Comparison of ENCODE assay signal across 18 mouse cellular contexts in the genomic region with DNA sequence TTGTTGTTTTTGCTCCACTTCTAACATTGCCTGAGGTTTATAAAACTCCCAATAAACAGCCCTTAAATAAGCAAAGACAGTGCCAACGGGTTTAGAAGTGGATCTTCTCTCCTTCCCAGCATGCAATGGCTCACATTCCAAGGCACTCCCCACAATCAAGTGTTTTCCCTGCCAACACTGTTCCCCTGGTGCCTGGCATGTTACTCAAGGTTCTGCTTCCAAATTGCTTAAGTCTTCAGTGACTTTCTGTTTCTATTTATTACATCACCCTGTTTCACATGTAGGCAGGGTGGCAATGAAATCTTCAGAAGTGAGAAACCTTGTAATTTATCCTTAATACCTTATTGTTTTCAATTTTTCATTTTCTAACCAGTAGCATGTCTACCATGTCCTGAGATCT.
DNase-seq lines count a peak whose midpoint lies in the region; ATAC-seq and TF ChIP-seq lines count a peak whose summit lies in the region.
"Had no signal": no experiment of that assay in that cellular context is flagged by ENCODE, and none has a peak within 500 bp of the region (broad histone marks: within the 10 kb centered on the region; RNA-seq: fewer than 3 reads in every experiment).

No protein-coding gene starts in this region.

- H3K4me3 ChIP-seq in cerebellum, adult 2 months (replicated peaks; ENCODE audit: insufficient read depth, low read depth, low read length) = no peak overlapping the region
- no peak overlapping the region for H3K4me3 ChIP-seq in liver, embryonic 11.5 days (ENCODE audit: low read depth, low read length)
- no peak overlapping the region for H3K4me3 ChIP-seq in embryonic facial prominence, embryonic 10.5 days
- H3K4me3 ChIP-seq: embryonic facial prominence, embryonic 15.5 days; forebrain, embryonic 10.5 days; heart, adult 2 months; hindbrain, embryonic 12.5 days; midbrain, embryonic 15.5 days had no signal

- H3K9ac ChIP-seq in liver, embryonic 11.5 days (ENCODE audit: low read depth, low read length) = no peak overlapping the region
- H3K9ac ChIP-seq: embryonic facial prominence, embryonic 15.5 days; hindbrain, embryonic 12.5 days; midbrain, embryonic 15.5 days had no signal

- TF ChIP-seq CTCF in cerebellum, adult 2 months (IDR thresholded peaks at IDR 0.05; ENCODE audit: borderline replicate concordance, insufficient read depth, low read depth, low read length) = no peak

- H3K36me3 ChIP-seq in liver, embryonic 11.5 days (ENCODE audit: control insufficient read depth, insufficient read depth, low read length) = no peaks in the 10 kb centered on the region
- no peaks in the 10 kb centered on the region for H3K36me3 ChIP-seq in embryonic facial prominence, embryonic 10.5 days (replicated peaks)
- H3K36me3 ChIP-seq: embryonic facial prominence, embryonic 15.5 days; forebrain, embryonic 10.5 days; G1E; hindbrain, embryonic 12.5 days; midbrain, embryonic 15.5 days had no signal

- no peaks in the 10 kb centered on the region for H3K9me3 ChIP-seq in liver, embryonic 11.5 days (ENCODE audit: control insufficient read depth, low read length)
- no peaks in the 10 kb centered on the region for H3K9me3 ChIP-seq in embryonic facial prominence, embryonic 10.5 days
- H3K9me3 ChIP-seq: embryonic facial prominence, embryonic 15.5 days; forebrain, embryonic 10.5 days; G1E; hindbrain, embryonic 12.5 days; midbrain, embryonic 15.5 days had no signal

- H3K27me3 ChIP-seq in cerebellum, adult 2 months (ENCODE audit: control insufficient read depth, insufficient read depth, low read length) = no peaks in the 10 kb centered on the region
- H3K27me3 ChIP-seq in liver, embryonic 11.5 days (replicated peaks; ENCODE audit: control insufficient read depth, insufficient read depth, low read length) = no peaks in the 10 kb centered on the region
- no peaks in the 10 kb centered on the region for H3K27me3 ChIP-seq in embryonic facial prominence, embryonic 10.5 days (replicated peaks; ENCODE audit: low read depth, poor library complexity, severe bottlenecking)
- H3K27me3 ChIP-seq: embryonic facial prominence, embryonic 15.5 days; hindbrain, embryonic 12.5 days; midbrain, embryonic 15.5 days had no signal

- TF ChIP-seq POLR2A in cerebellum, adult 2 months (IDR thresholded peaks at IDR 0.05; ENCODE audit: borderline replicate concordance, insufficient read depth, low read length) = no peak

- no peak overlapping the region for H3K4me2 ChIP-seq in liver, embryonic 11.5 days
- H3K4me2 ChIP-seq: embryonic facial prominence, embryonic 15.5 days; hindbrain, embryonic 12.5 days; midbrain, embryonic 15.5 days had no signal

- ATAC-seq in liver, embryonic 11.5 days (replicated peaks; ENCODE audit: low FRiP score) = no peak
- ATAC-seq: CD4-positive, CD25-positive, alpha-beta regulatory T cell, adult 4 months; midbrain, embryonic 15.5 days had no signal

- WGBS in cerebellum, adult 2 months = 0% methylated on average over 1 of the region's 1 CpGs
- WGBS in liver, embryonic 11.5 days = 43% methylated on average over 1 of the region's 1 CpGs
- 61% methylated on average over 1 of the region's 1 CpGs for WGBS in embryonic facial prominence, embryonic 10.5 days

- H3K4me1 ChIP-seq in cerebellum, adult 2 months (ENCODE audit: control insufficient read depth, insufficient read depth, low read length) = peaks cover 16% of the 10 kb centered on the region
- H3K4me1 ChIP-seq in liver, embryonic 11.5 days (replicated peaks; ENCODE audit: control insufficient read depth, insufficient read depth, low read length) = no peaks in the 10 kb centered on the region
- H3K4me1 ChIP-seq in embryonic facial prominence, embryonic 10.5 days = no peaks in the 10 kb centered on the region
- H3K4me1 ChIP-seq: embryonic facial prominence, embryonic 15.5 days; forebrain, embryonic 10.5 days; hindbrain, embryonic 12.5 days; midbrain, embryonic 15.5 days had no signal

- intact Hi-C loops in left cerebral cortex, postnatal 36 days (cut with DNase I) = no loop called here

- H3K27ac ChIP-seq in cerebellum, adult 2 months (ENCODE audit: insufficient read depth, low read length) = no peak overlapping the region
- no peak overlapping the region for H3K27ac ChIP-seq in liver, embryonic 11.5 days (ENCODE audit: low read depth, low read length)
- no peak overlapping the region for H3K27ac ChIP-seq in embryonic facial prominence, embryonic 10.5 days (replicated peaks)
- H3K27ac ChIP-seq: embryonic facial prominence, embryonic 15.5 days; forebrain, embryonic 10.5 days; heart, adult 2 months; hindbrain, embryonic 12.5 days; midbrain, embryonic 15.5 days had no signal

- DNase-seq in lung, postnatal 10 days = peak; percentile 1
- DNase-seq in lung, postnatal 4 days = no peak
- DNase-seq in adrenal gland, postnatal 36 days = peak; percentile 1 to 17
- DNase-seq in cerebellum, adult 2 months = peak; percentile 67 to 86
- DNase-seq in lung, postnatal 36 days = peak; percentile 4
- no peak for DNase-seq in left cerebral cortex, postnatal 36 days (ENCODE audit: low spot score in 2 of 2)
- DNase-seq in liver, embryonic 11.5 days (ENCODE audit: low spot score) = no peak
- DNase-seq in embryonic facial prominence, embryonic 10.5 days (ENCODE audit: low spot score) = no peak
- DNase-seq: gastrocnemius, postnatal 14 days; spleen, adult 18-20 months; thymus, adult 18-20 months had no signal

Comparison
In these comparisons a context has a peak if more than half of its experiments do, and no peak if none do; other contexts are left out.
1. DNase-seq: peak in lung, postnatal 10 days (single experiment), adrenal gland, postnatal 36 days (2 of 2), cerebellum, adult 2 months (2 of 2) and lung, postnatal 36 days (single experiment); none in lung, postnatal 4 days (0 of 2), left cerebral cortex, postnatal 36 days (0 of 2), liver, embryonic 11.5 days (single experiment) and embryonic facial prominence, embryonic 10.5 days (single experiment).